Mouse (Mus musculus): ENCODE measurements around the gene Wnt6.

Gene Wnt6

DNA sequence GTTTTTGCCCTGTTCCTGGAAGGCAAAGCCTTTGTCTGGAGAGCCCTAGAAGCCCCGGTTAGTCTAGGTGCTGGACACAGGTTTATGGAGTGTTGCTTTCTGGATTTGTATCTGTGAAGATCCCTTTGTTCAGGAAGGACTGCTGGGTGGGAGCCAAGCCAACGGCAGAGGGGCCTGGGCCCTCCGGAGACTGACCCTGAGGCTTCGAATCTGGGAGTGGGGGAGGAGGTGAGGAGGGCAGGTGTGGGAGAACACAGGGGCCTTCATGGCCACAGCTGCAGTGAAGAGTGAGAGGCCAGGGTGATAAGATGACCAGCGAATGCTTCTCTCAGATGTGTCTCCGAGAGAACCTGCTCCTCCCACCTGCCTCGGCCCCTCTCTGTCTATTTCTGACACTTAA lies 2.4 kb downstream of the Wnt6 start:
- in situ Hi-C loops (cut with MboI, MseI) = no loop called here

DNA sequence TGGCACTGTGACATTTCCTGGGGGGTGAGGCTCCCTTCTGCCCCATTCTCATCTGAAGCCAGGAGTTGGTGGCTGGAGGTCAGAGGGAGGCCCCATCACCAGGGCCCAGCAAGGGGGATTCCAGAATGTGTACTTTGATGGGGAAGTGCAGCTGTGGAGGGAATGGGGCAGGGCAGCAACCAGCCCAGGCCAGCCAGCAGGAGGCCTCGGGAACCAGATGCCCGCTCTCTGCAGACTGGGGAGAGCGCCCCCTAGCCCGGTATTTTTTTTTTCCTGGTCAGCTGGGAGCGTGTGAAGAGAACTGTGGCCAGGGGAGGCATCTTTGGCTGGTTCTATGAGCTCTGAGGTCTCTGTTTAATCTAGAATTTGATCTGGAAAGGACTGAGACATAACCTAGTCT lies 4.1 kb downstream of the Wnt6 start:
- in situ Hi-C loops (cut with MboI, MseI) = no loop called here

DNA sequence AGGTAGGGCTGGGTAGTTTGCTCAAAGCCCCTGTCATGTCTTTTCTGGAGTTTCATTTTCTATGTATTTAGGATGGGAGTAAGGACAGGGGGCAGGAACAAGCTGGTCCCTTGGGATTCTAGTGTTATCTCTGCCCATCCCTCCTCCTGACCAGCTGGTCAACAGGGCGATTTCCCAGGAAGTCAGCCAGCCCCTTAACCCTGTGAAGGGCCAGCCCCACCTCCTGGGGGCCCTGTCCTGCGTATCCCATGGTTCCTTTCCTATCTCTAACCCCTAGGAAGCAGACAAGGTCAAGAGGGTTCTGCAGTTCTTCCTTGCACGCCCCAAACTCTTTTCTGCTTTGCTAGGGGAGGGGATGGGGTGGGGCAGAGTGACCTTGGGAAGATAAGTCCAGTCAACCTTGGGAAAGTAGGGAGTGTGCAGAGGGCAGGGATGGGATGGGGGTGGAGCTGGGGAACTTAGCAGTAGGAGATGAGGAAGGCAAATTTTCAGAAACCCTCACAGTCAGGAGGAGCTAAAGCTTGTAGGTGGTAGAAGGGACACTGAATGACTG lies 7.3 kb downstream of the Wnt6 start:
- in situ Hi-C loops (cut with MboI, MseI) = no loop called here

DNA sequence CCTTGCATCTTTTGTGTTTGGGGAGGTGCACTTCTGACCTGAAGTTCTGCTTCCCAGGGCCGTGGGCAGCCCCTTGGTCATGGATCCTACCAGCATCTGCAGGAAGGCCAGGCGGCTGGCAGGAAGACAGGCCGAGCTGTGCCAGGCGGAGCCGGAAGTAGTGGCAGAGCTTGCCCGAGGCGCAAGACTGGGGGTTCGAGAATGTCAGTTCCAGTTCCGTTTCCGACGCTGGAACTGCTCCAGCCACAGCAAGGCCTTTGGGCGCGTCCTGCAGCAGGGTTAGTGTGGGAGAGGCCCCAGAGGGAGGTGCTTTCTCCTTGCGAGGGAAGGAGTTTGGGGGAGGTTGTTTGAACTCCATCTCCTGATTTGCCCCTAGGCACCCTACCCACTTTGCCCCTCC lies 10.4 kb downstream of the Wnt6 start:
- in situ Hi-C loops (cut with MboI, MseI) = no loop called here

DNA sequence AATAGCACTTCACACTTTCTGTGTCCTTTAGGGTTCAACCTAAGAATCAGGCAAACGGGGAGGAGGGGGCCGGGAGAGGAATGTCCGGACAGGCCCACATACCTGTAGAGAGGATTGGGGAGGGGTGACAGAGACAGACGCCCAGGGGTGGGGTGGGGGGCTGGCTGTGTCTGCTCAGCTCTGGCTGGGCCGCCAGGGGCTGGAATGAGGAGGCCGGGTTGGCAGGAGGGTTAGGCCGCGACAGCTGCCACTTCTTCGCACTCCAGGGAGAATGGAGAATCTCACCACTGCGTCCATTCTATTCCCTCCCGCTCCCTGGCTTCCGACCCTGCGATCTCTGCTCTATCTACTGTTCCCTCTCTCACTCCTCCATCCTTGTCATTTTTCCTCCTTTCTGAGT lies 11.9 kb downstream of the Wnt6 start:
- in situ Hi-C loops (cut with MboI, MseI) = no loop called here

DNA sequence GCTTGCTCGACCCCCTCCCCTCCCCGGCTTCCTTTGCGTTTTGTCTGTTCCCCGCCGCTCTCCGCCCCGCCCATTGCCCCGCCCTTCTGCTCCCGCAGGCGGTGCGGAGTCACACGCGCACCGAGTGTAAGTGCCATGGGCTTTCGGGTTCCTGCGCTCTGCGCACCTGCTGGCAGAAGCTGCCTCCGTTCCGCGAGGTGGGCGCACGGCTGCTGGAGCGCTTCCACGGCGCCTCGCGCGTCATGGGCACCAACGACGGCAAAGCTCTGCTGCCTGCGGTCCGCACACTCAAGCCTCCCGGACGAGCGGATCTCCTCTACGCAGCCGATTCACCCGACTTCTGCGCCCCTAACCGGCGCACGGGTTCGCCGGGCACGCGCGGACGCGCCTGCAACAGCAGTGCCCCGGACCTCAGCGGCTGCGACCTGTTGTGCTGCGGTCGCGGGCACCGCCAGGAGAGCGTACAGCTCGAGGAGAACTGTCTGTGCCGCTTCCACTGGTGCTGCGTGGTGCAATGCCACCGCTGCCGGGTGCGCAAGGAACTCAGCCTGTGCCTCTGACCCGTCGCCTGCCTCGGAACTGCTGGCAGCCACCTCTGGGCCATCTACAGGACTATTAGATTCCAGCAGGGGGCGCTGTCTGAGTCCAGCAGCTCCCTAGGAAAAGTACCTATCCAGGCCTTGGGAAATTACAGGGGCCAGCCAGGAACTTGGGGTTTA lies 12.5 kb downstream of the Wnt6 start:
- in situ Hi-C loops (cut with MboI, MseI) = no loop called here

DNA sequence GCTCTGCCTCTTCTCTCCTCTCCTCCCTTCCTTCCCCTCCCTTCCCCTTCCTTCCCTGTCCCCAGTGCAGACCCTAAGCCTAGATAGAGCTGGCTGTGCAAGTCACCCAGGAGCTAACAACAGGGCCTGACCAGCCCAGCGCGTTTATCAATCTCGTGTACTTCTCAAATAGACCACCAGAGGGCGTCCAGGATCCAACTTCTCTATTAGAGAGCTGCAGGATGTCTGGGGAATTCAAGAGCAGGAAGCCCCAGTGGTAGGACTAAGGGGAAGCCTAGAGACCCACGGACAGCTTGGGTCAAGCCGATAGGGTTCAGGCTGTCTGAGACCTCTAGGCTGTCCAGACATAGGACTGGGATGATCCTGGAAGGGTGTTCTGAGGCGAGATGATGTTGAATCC lies 16.2 kb downstream of the Wnt6 start:
- in situ Hi-C loops (cut with MboI, MseI) = no loop called here

DNA sequence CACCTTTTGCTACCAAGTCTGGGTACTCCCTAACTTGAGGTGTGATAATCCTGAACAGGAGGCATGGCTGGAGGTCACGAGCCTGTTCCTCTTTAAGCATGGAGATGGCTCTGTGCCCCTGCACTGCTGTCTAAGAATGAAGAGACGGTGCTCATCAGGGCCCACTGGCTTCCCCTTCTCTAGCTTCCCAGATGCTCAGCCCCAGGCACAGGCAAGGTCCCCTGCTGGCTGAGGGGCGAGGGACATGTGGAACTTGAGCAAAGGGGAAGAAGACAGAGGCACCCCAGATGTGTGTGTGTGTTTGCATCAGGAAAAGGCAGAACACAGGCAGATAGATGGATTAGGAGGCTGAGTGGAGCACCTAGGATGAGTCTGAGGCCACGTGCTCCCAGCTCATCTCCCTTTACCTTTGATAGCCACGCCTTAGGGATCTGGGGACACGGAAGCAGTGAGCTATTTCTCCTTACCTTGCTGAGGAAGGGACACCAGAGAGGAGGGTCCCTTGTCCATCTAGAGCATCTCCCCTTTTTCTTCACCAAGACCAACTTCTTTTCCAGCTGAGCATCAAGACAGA lies 17.0 kb downstream of the Wnt6 start:
- in situ Hi-C loops (cut with MboI, MseI) = no loop called here

DNA sequence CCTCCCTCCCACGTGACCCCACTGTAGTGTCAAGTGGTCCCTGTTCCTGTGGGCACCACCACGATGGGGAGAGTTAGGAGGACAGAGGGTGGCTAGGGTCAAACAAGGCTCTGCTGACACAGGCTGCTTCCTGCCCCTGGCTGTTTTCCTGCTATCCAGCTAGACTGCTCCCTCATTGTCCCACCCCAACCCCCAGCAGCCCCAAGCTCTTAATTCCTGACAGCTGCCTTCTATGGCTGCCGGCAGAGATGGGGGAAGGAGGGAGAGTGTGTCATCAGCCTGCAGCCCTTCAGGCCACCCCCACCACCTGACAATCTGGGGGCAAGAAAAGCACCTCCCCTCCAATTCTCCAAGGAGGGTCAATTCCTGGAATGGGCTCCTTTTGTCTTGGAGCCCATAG lies 18.4 kb downstream of the Wnt6 start:
- in situ Hi-C loops (cut with MboI, MseI) = no loop called here

DNA sequence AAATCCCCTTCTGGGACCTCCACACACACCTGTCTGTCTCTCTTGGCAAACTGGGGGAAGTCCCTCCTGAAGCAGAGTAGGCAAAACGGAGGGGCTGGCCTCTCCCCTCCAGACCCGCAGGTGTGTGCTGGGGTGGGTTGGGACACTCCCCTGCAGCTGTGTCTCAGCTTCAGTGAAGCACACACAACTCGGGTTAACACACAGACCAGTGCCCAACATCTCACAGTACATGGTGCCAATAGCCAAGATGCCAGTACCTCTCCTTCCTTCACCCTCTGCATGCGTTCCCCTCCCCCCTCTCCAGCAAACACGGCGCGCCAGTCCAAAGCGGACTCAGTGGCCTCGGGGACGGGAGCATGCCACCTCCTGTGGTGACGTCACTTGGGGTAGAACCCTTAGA lies 19.6 kb downstream of the Wnt6 start, which contains the start of gene Wnt10a:
Gene Wnt10a (plus strand): TSS at position 268 of the 400 bp plus-strand sequence.
- in situ Hi-C loops (cut with MboI, MseI) = no loop called here

DNA sequence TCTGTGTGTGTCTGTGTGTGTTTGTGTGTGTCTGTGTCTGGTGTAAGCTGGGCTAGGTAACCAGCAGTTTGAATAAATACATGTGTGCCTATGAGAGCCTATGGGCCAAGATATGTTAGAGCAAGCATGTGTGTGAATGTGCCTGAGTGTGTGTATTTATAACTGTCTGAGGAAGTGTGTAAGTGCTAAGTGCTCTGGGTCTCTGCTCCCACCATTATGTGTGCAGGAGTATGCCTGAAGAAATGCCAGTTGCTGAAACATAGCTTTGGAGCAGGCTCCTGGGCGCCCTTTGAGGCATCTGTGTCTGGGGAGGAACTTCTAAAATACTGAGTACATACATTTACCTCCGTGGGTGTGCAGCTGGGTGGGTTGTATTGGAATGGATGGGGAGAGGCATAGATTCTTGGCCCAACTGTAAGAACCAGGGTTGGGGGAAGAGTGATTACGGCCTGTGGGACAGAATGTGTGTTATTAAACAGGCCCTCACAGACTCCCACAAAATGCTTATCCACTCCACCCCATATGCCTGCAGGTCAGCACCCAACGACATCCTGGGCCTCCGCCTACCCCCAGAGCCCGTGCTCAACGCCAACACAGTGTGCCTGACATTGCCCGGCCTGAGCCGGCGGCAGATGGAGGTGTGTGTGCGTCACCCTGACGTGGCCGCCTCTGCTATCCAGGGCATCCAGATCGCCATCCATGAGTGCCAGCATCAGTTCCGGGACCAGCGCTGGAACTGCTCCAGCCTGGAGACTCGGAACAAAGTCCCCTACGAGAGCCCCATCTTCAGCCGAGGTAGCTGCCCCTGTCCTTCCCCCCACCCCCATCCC lies 21.4 kb downstream of the Wnt6 start:
- in situ Hi-C loops (cut with MboI, MseI) = no loop called here

DNA sequence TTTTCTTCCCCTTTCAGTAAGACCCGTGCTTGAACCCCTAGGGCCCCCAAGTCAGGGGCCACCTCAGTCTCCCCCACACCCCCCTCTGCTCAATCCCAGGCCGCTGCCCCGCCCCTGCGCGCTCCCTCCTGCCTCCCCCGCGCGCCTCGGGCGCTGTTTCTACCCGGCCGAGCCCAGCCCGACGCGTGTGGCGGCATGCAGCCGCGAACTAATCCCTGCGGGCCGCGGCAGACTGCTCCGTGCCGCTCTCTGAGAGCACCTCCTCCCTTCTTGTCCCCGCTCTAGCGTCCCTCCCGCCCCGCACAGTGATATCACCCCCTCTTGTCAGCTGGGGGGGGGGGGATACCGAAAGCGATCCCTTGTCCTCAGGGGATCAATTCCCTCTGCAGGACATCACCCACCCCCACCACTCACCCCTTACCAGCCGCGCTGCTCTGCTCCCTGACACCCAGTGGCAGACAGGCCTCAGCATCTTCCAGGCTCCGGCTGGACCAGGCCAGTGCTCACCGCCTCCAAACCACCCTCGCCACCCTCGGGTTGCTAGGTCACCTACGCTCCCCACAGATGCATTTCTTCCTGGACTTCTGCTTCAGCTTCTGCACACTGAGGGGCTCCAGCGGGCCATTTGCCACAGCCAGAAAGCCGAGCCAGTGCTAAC lies 22.9 kb downstream of the Wnt6 start:
- in situ Hi-C loops (cut with MboI, MseI) = no loop called here

DNA sequence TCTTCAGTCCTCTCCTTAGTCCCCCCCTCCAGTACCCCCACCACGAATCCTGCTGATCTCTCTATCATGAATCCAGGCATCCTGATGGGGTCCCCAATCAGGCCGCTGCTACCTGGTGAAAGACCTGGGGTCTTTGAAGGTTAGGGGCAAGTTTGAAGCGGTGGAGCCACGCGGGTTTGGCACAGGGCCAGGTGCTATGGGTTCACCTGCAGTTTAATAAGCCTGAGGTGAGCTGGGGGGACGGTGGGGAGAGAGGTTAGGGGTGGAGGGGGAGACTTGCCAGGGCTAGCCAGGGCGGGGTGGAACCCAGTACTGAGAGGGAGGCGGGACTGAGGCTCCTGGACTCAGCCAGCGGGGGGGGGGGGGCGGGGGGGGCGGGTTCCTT lies 23.4 kb downstream of the Wnt6 start:
- in situ Hi-C loops (cut with MboI, MseI) = no loop called here

DNA sequence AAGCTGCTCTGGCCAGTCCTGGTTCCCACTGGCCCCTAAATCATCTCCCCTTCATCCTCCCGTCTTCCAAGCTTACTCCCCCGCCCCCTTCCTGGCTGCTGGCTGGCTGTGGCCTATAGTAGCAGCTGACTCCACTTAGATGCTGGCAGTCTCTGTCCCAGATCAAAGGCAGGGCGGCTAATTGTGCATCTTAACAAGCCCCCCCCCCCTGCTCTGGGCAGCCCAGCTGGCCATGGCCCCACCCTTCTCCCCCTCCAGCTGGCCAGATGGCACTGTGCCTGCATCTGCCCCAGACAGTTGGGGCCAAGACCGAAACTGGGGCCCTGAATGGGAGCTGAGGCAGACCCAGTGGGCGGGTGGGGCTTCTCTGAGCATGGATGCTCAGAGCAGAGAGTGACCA lies 25.8 kb downstream of the Wnt6 start:
- in situ Hi-C loops (cut with MboI, MseI) = no loop called here

DNA sequence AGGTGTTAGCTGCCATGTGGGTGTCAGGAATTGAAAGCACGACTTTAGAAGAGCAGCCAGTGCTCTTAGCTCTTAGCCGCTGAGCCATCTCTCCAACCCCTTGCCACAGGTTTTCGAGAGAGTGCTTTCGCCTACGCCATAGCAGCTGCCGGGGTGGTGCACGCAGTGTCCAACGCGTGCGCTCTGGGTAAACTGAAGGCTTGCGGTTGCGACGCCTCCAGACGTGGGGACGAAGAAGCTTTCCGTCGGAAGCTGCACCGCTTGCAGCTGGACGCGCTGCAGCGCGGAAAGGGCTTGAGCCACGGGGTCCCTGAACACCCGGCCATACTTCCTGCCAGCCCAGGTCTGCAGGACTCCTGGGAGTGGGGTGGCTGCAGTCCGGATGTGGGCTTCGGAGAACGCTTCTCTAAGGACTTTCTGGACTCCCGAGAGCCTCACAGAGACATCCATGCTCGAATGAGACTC lies 28.8 kb downstream of the Wnt6 start:
- in situ Hi-C loops (cut with MboI, MseI) = loop anchor here (10.0 to 25.0 kb wide), 2 partner anchors 606 to 863 kb away; partner anchors contain the start of gene Cxcr1

DNA sequence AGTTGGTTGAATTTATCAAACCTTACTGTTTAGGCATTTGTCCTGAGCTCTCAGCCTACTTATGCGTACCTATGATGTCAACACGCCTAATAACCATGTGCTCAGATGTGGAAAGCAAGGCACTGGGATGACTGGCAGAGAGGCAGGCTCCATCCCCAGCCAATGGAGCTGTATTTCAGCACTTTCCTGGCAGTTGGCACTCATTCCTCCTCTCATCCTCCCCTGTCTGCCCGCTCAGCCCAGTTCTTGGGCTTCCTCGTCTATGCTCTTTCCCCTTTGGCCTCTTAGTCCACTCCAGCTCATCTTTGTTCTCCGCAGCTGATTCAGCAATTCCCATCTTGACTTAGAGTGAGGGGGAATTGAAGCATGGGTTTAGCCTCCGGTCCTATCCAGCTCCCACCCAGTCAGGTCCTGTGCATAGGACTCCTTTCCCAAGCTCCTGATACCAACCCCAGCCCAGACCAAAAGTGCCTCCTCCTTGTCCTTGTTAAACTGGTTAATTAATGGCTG lies 30.0 kb downstream of the Wnt6 start:
- in situ Hi-C loops (cut with MboI, MseI) = loop anchor here (10.0 to 25.0 kb wide), 2 partner anchors 607 to 864 kb away; partner anchors contain the start of gene Cxcr1

DNA sequence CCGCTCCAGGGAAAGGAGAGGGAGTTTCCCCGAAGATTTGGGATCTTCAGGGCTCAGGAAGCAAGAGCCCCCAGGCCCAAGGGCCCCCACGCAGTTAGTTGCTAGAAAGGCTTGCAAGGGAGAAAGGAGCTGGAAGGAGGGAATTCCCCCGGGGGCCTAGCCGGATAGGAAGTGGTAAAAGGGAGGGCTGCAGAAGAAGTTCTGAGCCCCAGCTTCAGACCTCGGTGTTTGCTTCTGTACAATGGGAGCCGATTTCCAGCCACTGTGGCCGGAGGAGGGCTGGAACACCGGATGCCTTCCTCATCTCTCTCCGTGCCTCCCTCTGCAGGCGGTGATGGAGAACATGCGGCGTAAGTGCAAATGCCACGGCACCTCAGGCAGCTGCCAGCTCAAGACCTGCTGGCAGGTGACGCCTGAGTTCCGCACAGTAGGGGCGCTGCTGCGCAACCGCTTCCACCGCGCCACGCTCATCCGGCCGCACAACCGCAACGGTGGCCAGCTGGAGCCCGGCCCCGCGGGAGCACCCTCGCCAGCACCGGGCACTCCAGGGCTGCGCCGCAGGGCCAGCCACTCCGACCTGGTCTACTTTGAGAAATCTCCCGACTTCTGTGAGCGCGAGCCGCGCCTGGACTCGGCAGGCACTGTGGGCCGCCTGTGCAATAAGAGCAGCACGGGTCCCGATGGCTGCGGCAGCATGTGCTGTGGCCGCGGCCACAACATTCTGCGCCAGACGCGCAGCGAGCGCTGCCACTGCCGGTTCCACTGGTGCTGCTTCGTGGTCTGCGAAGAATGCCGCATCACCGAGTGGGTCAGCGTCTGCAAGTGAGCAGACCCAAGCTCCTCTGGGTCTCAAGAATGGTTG lies 31.3 kb downstream of the Wnt6 start:
- in situ Hi-C loops (cut with MboI, MseI) = loop anchor here (10.0 to 25.0 kb wide), 2 partner anchors 608 to 866 kb away; partner anchors contain the start of gene Cxcr1

DNA sequence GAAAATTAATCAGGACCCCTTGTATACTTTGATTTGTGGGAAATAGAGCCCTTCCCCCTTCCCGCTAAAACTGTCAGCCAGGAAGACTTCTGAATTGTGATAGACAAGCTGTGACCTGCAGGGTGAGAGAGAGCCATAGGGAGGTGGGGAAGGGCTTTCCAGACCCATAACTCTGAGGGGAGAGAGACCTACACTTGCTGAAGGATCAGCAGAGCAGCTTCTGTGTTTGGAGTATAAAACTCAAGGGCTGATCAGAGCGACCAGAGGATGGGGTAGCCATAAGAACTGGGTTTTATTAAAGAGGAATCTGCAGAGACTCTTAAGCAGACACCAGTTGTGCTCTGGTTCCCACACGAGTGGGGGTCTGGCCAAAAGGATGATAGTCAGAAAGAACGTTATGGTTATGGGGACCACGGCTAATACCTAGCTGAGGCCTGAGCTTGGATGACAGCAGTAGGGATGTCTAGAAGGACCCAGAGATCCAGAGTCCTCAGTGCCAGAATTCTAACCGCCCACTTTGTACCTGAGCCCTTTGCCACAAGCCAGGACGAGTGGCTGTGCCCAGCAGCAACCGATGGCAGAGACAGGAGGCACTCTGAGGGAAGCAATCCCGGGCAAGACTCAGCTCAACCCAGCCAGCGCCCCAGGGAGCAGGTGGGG lies 32.6 kb downstream of the Wnt6 start:
- in situ Hi-C loops (cut with MboI, MseI) = loop anchor here (10.0 to 25.0 kb wide), 2 partner anchors 610 to 867 kb away; partner anchors contain the start of gene Cxcr1

DNA sequence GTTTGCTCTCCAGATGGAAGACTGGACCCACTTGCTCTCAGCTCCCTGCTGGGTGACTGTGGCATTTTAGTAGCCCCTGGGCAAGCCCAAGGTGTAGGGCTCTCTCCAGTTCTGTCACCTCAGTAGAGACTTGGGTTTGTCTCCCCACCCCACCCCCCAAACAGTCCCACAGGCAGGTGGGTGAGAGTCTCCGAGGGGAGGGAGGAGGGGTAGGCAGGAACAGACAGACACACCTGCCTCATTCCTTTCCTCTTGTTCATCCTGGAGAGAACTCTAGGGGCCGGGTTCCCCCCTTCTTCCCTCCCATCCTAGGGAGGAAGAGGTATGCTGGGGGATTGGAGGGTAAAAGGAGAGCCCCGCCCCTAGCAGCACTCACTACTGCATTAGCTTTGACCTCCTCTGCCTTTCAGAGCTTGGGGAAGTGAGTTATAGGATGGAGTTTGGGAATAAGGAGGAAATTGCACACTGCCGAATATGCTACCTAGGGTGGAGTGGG lies 33.7 kb downstream of the Wnt6 start:
- in situ Hi-C loops (cut with MboI, MseI) = loop anchor here (10.0 to 25.0 kb wide), 2 partner anchors 611 to 868 kb away; partner anchors contain the start of gene Cxcr1

Data from regulatory T cell (primary cell).